Mouse (Mus musculus) kidney, embryonic 16.5 days (tissue): Measurements from ENCODE around the gene Dbp. TPM values are rescaled to one million over a fixed set of nuclear protein-coding genes. Genes with fewer than 3 reads are reported as not detected.
A peak's percentile ranks its signal among the peaks of the same experiment; 100 is the strongest.

Experiments used
- ATAC-seq: fragments of 200-750 bp; cut with Nextera tagmentation; 2 replicates; pipeline ENCODE4 v1.8.0; 2017; ENCODE audit warnings: moderate TSS enrichment; ENCODE audit not compliant: low FRiP score, low TSS enrichment
- H3K27ac ChIP-seq: fragments of 300-500 bp; sonication (generic); 2 replicates; pipeline ENCODE4 v1.5.1; 2014; ENCODE audit warnings: low read length
- H3K27me3 ChIP-seq: fragments of 300-500 bp; sonication (generic); 2 replicates; pipeline ENCODE4 v1.6.1; 2014; ENCODE audit warnings: low read length, control low read depth, mixed read lengths; ENCODE audit not compliant: insufficient read depth
- H3K36me3 ChIP-seq: fragments of 300-500 bp; sonication (generic); 2 replicates; pipeline ENCODE4 v1.6.1; 2014; ENCODE audit warnings: low read length, control low read depth, mixed read lengths; ENCODE audit not compliant: insufficient read depth
- H3K4me1 ChIP-seq: fragments of 300-500 bp; sonication (generic); 2 replicates; pipeline ENCODE4 v1.6.1; 2014; ENCODE audit warnings: low read length, control low read depth, mixed read lengths; ENCODE audit not compliant: insufficient read depth
- H3K4me2 ChIP-seq: fragments of 300-500 bp; sonication (generic); replicated peaks from 2 replicates; pipeline ENCODE4 v1.6.1; 2014; ENCODE audit warnings: low read depth, low read length
- H3K4me3 ChIP-seq: fragments of 300-500 bp; sonication (generic); 2 replicates; pipeline ENCODE4 v1.5.1; 2014; ENCODE audit warnings: mild to moderate bottlenecking, low read length
- H3K9ac ChIP-seq: fragments of 300-500 bp; sonication (generic); replicated peaks from 2 replicates; pipeline ENCODE4 v1.6.1; 2014; ENCODE audit warnings: low read length
- H3K9me3 ChIP-seq: fragments of 300-500 bp; sonication (generic); 2 replicates; pipeline ENCODE4 v1.6.1; 2016; ENCODE audit warnings: low read length, control low read depth
- WGBS: fragments of 180-500 bp; shearing (Covaris S2); extraction: QIAGEN DNeasy Blood & Tissue Kit; methylation state at CpG from one replicate; pipeline ENCODE4 v1.1.7; 2014; 5-methylcytosine and 5-hydroxymethylcytosine counted together
- polyA plus RNA-seq: library from polyadenylated mRNA; unstranded; fragments of >200 nt; fragmentation: Nextera tagmentation; extraction: Ambion mirVana; gene quantifications from 2 replicates; pipeline ENCODE4 v1.2.1, GENCODE M21; 2015

The Dbp gene
- polyA plus RNA-seq, 1 experiment from 2014 or later: 4.3 TPM

- Histone ChIP-seq H3K9ac (no peak overlapping the region), H3K4me2 (no peak overlapping the region), H3K4me3 (no peak overlapping the region), H3K27me3 (no peaks in the 10 kb centered on the region), H3K9me3 (no peaks in the 10 kb centered on the region), H3K27ac (no peak overlapping the region), H3K36me3 (no peaks in the 10 kb centered on the region), H3K4me1 (0 out of 2 replicates have a peak, but pooled peaks cover 8% of the 10 kb centered on the region)
- WGBS: 62% methylated on average over 10 of the region's 10 CpGs
- no peak for ATAC-seq
Measured at GRCm38 (mm10) chr7:45739820-45740219, 34.9 kb downstream of the Dbp start.

- 0 out of 2 replicates have a peak, but pooled peaks cover 8% of the 10 kb centered on the region for H3K4me1 ChIP-seq
- H3K9ac ChIP-seq: peak overlapping the region; percentile 56; the same call in 1 of the 2 replicates
- H3K4me3 ChIP-seq: no peak overlapping the region
- H3K4me2 ChIP-seq: no peak overlapping the region
- 87% methylated on average over 12 of the region's 12 CpGs for WGBS
- H3K27ac ChIP-seq: no peak overlapping the region
- ATAC-seq: no peak
- no peaks in the 10 kb centered on the region for H3K27me3 ChIP-seq
- no peaks in the 10 kb centered on the region for H3K9me3 ChIP-seq
- H3K36me3 ChIP-seq: no peaks in the 10 kb centered on the region
Measured at GRCm38 (mm10) chr7:45741308-45741707, 36.4 kb downstream of the Dbp start.

- peak overlapping the region; percentile 38 for H3K4me3 ChIP-seq
- no peaks in the 10 kb centered on the region for H3K36me3 ChIP-seq
- H3K4me1 ChIP-seq: 0 out of 2 replicates have a peak, but pooled peaks cover 8% of the 10 kb centered on the region
- no peaks in the 10 kb centered on the region for H3K27me3 ChIP-seq
- no peaks in the 10 kb centered on the region; the same call in 1 of the 2 replicates for H3K9me3 ChIP-seq
- H3K27ac ChIP-seq: no peak overlapping the region
- 36% methylated on average over 11 of the region's 11 CpGs for WGBS
- H3K4me2 ChIP-seq: peak overlapping the region; percentile 53
- peak overlapping the region; percentile 56 for H3K9ac ChIP-seq
- peak; percentile 21 for ATAC-seq
Measured at GRCm38 (mm10) chr7:45741777-45742176, 36.9 kb downstream of the Dbp start.

GRCm38 (mm10) chr7:45742338-45742737 lies 37.5 kb downstream of the Dbp start:
- Histone ChIP-seq H3K4me2 (peak overlapping the region; percentile 53), H3K27me3 (no peaks in the 10 kb centered on the region), H3K36me3 (no peaks in the 10 kb centered on the region), H3K4me1 (0 out of 2 replicates have a peak, but pooled peaks cover 8% of the 10 kb centered on the region), H3K9me3 (no peaks in the 10 kb centered on the region; the same call in 1 of the 2 replicates), H3K4me3 (peak overlapping the region; percentile 38), H3K27ac (no peak overlapping the region), H3K9ac (peak overlapping the region; percentile 56)
- WGBS: 42% methylated on average over 19 of the region's 19 CpGs
- ATAC-seq: no peak

- H3K4me3 ChIP-seq: no peak overlapping the region
- H3K4me2 ChIP-seq: no peak overlapping the region
- no peak overlapping the region for H3K9ac ChIP-seq
- no peaks in the 10 kb centered on the region; the same call in 1 of the 2 replicates for H3K9me3 ChIP-seq
- no peak for ATAC-seq
- no peaks in the 10 kb centered on the region for H3K36me3 ChIP-seq
- H3K27me3 ChIP-seq: no peaks in the 10 kb centered on the region
- peaks cover 11% of the 10 kb centered on the region; the same call in 1 of the 2 replicates for H3K4me1 ChIP-seq
- no peak overlapping the region for H3K27ac ChIP-seq
- WGBS: 25% methylated on average over 2 of the region's 2 CpGs
Measured at GRCm38 (mm10) chr7:45744387-45744786, 39.5 kb downstream of the Dbp start.

- no peaks in the 10 kb centered on the region; the same call in 1 of the 2 replicates for H3K9me3 ChIP-seq
- no peaks in the 10 kb centered on the region for H3K36me3 ChIP-seq
- no peak overlapping the region for H3K27ac ChIP-seq
- no peak for ATAC-seq
- WGBS: 64% methylated on average over 6 of the region's 6 CpGs
- H3K4me1 ChIP-seq: peaks cover 17% of the 10 kb centered on the region; the same call in 1 of the 2 replicates
- no peak overlapping the region for H3K4me3 ChIP-seq
- H3K9ac ChIP-seq: no peak overlapping the region
- H3K27me3 ChIP-seq: no peaks in the 10 kb centered on the region
- H3K4me2 ChIP-seq: no peak overlapping the region
Measured at GRCm38 (mm10) chr7:45746518-45746917, 41.6 kb downstream of the Dbp start.

GRCm38 (mm10) chr7:45747450-45747849 lies 42.6 kb downstream of the Dbp start:
- Histone ChIP-seq H3K27me3 (no peaks in the 10 kb centered on the region), H3K4me1 (peaks cover 10% of the 10 kb centered on the region; the same call in 1 of the 2 replicates), H3K9me3 (no peaks in the 10 kb centered on the region; the same call in 1 of the 2 replicates), H3K9ac (no peak overlapping the region), H3K4me2 (no peak overlapping the region), H3K27ac (no peak overlapping the region), H3K36me3 (no peaks in the 10 kb centered on the region), H3K4me3 (no peak overlapping the region)
- WGBS: 89% methylated on average over 5 of the region's 5 CpGs
- no peak for ATAC-seq

GRCm38 (mm10) chr7:45748110-45748509 lies 43.2 kb downstream of the Dbp start:
- WGBS: 52% methylated on average over 7 of the region's 7 CpGs
- Histone ChIP-seq H3K4me3 (no peak overlapping the region), H3K27me3 (no peaks in the 10 kb centered on the region), H3K4me2 (no peak overlapping the region), H3K36me3 (no peaks in the 10 kb centered on the region), H3K9ac (no peak overlapping the region), H3K27ac (no peak overlapping the region), H3K4me1 (peaks cover 10% of the 10 kb centered on the region; the same call in 1 of the 2 replicates), H3K9me3 (no peaks in the 10 kb centered on the region; the same call in 1 of the 2 replicates)
- no peak for ATAC-seq

- no peaks in the 10 kb centered on the region for H3K36me3 ChIP-seq
- peak; percentile 46; the same call in 1 of the 2 replicates for ATAC-seq
- 29% methylated on average over 9 of the region's 10 CpGs for WGBS
Measured at GRCm38 (mm10) chr7:45749401-45749800, 44.5 kb downstream of the Dbp start.

GRCm38 (mm10) chr7:45750162-45750561 lies 45.3 kb downstream of the Dbp start:
- Histone ChIP-seq H3K9me3 (no peaks in the 10 kb centered on the region; the same call in 1 of the 2 replicates), H3K9ac (no peak overlapping the region), H3K27ac (no peak overlapping the region), H3K4me3 (no peak overlapping the region), H3K36me3 (no peaks in the 10 kb centered on the region), H3K27me3 (no peaks in the 10 kb centered on the region), H3K4me2 (no peak overlapping the region), H3K4me1 (peaks cover 10% of the 10 kb centered on the region; the same call in 1 of the 2 replicates)
- 55% methylated on average over 9 of the region's 9 CpGs for WGBS
- no peak for ATAC-seq

More at GRCm38 (mm10) chr7:45749401-45749800, 44.5 kb downstream of the Dbp start:
- Histone ChIP-seq H3K4me1 (peaks cover 10% of the 10 kb centered on the region; the same call in 1 of the 2 replicates), H3K9me3 (no peaks in the 10 kb centered on the region; the same call in 1 of the 2 replicates), H3K9ac (0 out of 2 replicates have a peak overlapping the region, but pooled peaks have one; percentile 37), H3K27me3 (no peaks in the 10 kb centered on the region), H3K4me2 (no peak overlapping the region), H3K27ac (no peak overlapping the region), H3K4me3 (no peak overlapping the region)
